Mouse (Mus musculus) ES-E14 (cell line): ENCODE measurements around the gene Tspyl1. TPM values are rescaled to one million over a fixed set of nuclear protein-coding genes. Genes with fewer than 3 reads are reported as not detected.

Experiments used
- DNase-seq: peaks from one replicate; pipeline ENCODE4 v3.0.0-alpha.2; 2013; ENCODE audit warnings: low read depth, low spot score
- H3K27ac ChIP-seq: 2 replicates; pipeline ENCODE4 v1.5.1; 2012; ENCODE audit warnings: low read depth, mild to moderate bottlenecking, low read length, moderate library complexity, mixed read lengths; ENCODE audit not compliant: poor library complexity, insufficient read depth, severe bottlenecking
- H3K36me3 ChIP-seq: 2 replicates; pipeline ENCODE4 v1.6.1; 2012; ENCODE audit warnings: mild to moderate bottlenecking, low read length, moderate library complexity, mixed read lengths; ENCODE audit not compliant: control insufficient read depth, poor library complexity, insufficient read depth, severe bottlenecking
- H3K4me1 ChIP-seq, 2 experiments: fragments of 150-350 bp in 1 of 2; sonication (generic) in 1 of 2; 2 replicates each; pipeline ENCODE4 v1.6.1; 2012; ENCODE audit warnings: low read length in 2 of 2, mild to moderate bottlenecking in 1 of 2, mixed read lengths in 1 of 2; ENCODE audit not compliant: control insufficient read depth in 2 of 2, insufficient read depth in 2 of 2, poor library complexity in 1 of 2
- H3K4me3 ChIP-seq, 2 experiments: fragments of 150-350 bp in 1 of 2; sonication (generic) in 1 of 2; 2 replicates each; pipeline ENCODE4 v1.5.1; 2012; ENCODE audit warnings: low read length in 2 of 2, low read depth in 1 of 2, mild to moderate bottlenecking in 1 of 2, mixed read lengths in 1 of 2; ENCODE audit not compliant: insufficient read depth in 1 of 2, poor library complexity in 1 of 2, severe bottlenecking in 1 of 2
- H3K9ac ChIP-seq: 2 replicates; pipeline ENCODE4 v1.6.1; 2012; ENCODE audit warnings: low read depth, mild to moderate bottlenecking, low read length, mixed read lengths; ENCODE audit not compliant: poor library complexity, insufficient read depth, severe bottlenecking
- H3K9me3 ChIP-seq: fragments of 150-350 bp; sonication (generic); 2 replicates; pipeline ENCODE4 v1.6.1; 2012; ENCODE audit warnings: low read depth, mild to moderate bottlenecking, low read length; ENCODE audit not compliant: control insufficient read depth, insufficient read depth
- CHD2 ChIP-seq: IDR thresholded peaks from 2 replicates; pipeline ENCODE4 v1.6.1; 2014; ENCODE audit warnings: mild to moderate bottlenecking, low read depth, low read length, inconsistent platforms
- HCFC1 ChIP-seq: IDR thresholded peaks from 2 replicates; pipeline ENCODE4 v1.6.1; 2012; ENCODE audit warnings: low read length, inconsistent platforms, borderline replicate concordance; ENCODE audit not compliant: insufficient read depth
- MAFK ChIP-seq: IDR thresholded peaks from 2 replicates; pipeline ENCODE4 v1.6.1; 2014; ENCODE audit warnings: mild to moderate bottlenecking, low read depth, low read length, inconsistent platforms; ENCODE audit not compliant: insufficient read depth
- ZC3H11A ChIP-seq: IDR thresholded peaks from 2 replicates; pipeline ENCODE4 v1.6.1; 2012; ENCODE audit warnings: low read depth, mild to moderate bottlenecking, inconsistent platforms, low read length, borderline replicate concordance
- ZNF384 ChIP-seq: IDR thresholded peaks from 2 replicates; pipeline ENCODE4 v1.6.1; 2012; ENCODE audit warnings: low read depth, low read length, inconsistent platforms
- in situ Hi-C, 2 experiments: fragments of 600-800 bp; cut with MboI; formaldehyde crosslinking; loops; one replicate each; pipeline ENCODE4 v1.15.1; 2025; ENCODE audit warnings: low sequenced_read_pairs in 2 of 2, inconsistent platforms in 1 of 2; ENCODE audit not compliant: unreplicated experiment in 2 of 2
- total RNA-seq: library from RNA; depleted of rRNA; stranded (reverse); fragments of 300-350 nt; gene quantifications from 2 replicates; pipeline ENCODE4 v1.2.3, GENCODE M21; 2012; rRNA removed

Tspyl1 gene
- total RNA-seq, 1 experiment: 20.9 TPM

DNA sequence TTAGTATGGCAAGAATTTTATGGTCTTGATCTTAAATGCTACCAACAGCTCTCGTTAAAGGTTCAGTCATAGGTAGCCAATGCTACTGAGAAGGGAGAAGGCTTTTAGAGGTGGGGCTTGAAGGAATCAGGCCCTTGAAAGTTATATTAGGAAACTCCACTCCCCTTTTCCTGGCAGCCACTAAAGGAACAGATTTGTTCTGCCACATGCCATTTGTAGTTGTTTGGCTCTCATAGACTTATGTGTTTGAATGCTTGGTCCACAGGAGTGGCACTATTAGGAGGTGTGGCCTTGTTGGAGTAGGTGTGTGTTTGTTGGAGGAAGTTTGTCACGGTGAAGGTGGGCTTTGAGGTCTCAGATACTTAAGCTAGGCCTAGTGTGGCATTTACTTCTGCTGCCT lies 38.8 kb downstream of the Tspyl1 start:
- H3K4me1 ChIP-seq: peaks cover 0 to 7% of the 10 kb centered on the region in 2 experiments; a peak in 1 of 4 replicates
- H3K9ac ChIP-seq: no peak overlapping the region
- in situ Hi-C loops: loop anchor here in 1 of 2 experiments (10.0 kb wide), 1 partner anchor 296 kb away; no protein-coding TSS in a partner anchor
- H3K4me3 ChIP-seq: no peak overlapping the region
- H3K9me3 ChIP-seq: no peaks in the 10 kb centered on the region
- no peak for DNase-seq
- TF ChIP-seq ZC3H11A: no peak
- TF ChIP-seq MAFK: no peak
- no peak overlapping the region for H3K27ac ChIP-seq
- H3K36me3 ChIP-seq: no peaks in the 10 kb centered on the region

DNA sequence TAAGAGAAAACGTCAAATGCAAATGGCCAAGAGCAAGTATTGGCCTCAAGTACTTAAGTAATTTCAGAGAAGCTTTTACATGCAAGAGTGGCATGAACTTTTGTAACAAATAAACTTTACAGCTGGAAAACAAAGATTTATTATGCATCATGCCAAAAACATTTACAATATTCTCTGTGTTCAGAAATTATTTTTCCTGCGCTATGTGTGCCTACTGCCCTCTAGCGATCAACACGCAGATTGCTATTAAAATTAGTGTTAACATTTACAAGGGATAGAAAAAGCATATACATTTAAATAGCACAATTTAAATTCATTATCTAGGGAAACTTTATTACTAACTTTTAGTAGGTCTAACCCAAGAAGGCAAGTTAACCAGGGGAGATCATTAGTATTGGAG lies 44.7 kb downstream of the Tspyl1 start:
- TF ChIP-seq CHD2 (no peak), MAFK (no peak), HCFC1 (no peak), ZC3H11A (peak; percentile 77)
- in situ Hi-C loops: loop anchor here (10.0 to 25.0 kb wide), 2 partner anchors 289 to 302 kb away; partner anchors contain the start of genes Calhm4 (in 1 of the 2) and Trappc3l (in 1 of the 2)
- no peak overlapping the region for H3K27ac ChIP-seq
- H3K36me3 ChIP-seq: no peaks in the 10 kb centered on the region
- DNase-seq: no peak
- H3K9ac ChIP-seq: no peak overlapping the region
- H3K4me3 ChIP-seq: no peak overlapping the region
- H3K9me3 ChIP-seq: no peaks in the 10 kb centered on the region
- no peaks in the 10 kb centered on the region for H3K4me1 ChIP-seq

DNA sequence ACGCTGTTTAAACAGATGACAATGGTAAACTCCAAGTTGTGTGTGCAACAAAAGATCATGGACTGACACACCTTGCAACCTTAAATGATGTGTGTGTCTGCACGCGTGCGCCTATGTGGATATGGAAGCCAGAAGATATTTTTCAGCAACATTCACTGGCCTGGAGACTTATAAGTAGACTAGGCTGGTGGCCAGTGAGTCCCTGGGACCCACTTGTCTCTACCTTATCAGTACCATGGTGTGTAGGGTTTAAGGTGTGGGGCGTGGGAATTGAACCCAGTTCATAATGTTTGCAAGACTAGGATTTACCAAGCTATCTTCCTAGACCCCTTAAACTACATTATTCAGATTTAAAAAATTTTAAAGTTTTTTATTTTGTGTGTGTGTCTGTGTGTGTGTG lies 45.2 kb downstream of the Tspyl1 start:
- in situ Hi-C loops: loop anchor here (10.0 to 25.0 kb wide), 2 partner anchors 290 to 302 kb away; partner anchors contain the start of genes Calhm4 (in 1 of the 2) and Trappc3l (in 1 of the 2)
- no peak for DNase-seq
- no peak for TF ChIP-seq MAFK
- TF ChIP-seq HCFC1: no peak
- TF ChIP-seq ZC3H11A: no peak
- no peak for TF ChIP-seq ZNF384
- no peak for TF ChIP-seq CHD2
- Histone ChIP-seq H3K36me3 (no peaks in the 10 kb centered on the region), H3K9ac (no peak overlapping the region), H3K4me1 (no peaks in the 10 kb centered on the region), H3K9me3 (no peaks in the 10 kb centered on the region), H3K27ac (no peak overlapping the region), H3K4me3 (no peak overlapping the region)

DNA sequence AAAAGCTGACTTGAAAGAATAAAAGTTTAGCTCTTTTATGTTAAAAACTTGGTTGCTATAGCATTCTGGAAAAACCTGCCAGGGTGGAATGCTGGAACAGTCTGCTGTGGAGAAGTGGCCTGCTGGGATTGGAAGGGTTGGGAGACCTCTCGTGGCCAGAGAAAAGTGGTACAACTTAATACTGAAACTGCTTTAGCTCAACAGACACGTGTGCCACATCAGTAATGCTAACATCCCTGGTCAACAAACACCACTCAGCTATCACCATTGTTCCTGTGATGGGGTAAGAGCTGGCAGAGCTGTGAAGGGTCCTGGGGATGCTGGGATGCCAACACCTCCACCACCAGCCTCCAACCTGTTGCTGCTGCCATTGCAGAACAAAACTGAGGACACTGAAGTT lies 46.3 kb downstream of the Tspyl1 start:
- Histone ChIP-seq H3K4me1 (no peaks in the 10 kb centered on the region), H3K27ac (no peak overlapping the region), H3K4me3 (no peak overlapping the region), H3K36me3 (no peaks in the 10 kb centered on the region), H3K9me3 (no peaks in the 10 kb centered on the region), H3K9ac (no peak overlapping the region)
- peak; percentile 40 for DNase-seq
- TF ChIP-seq ZC3H11A (peak; percentile 91), HCFC1 (no peak), ZNF384 (no peak)
- in situ Hi-C loops: loop anchor here (10.0 to 25.0 kb wide), 2 partner anchors 291 to 304 kb away; partner anchors contain the start of genes Calhm4 (in 1 of the 2) and Trappc3l (in 1 of the 2)

Other genes starting within 250 kb of the Tspyl1 start
- not detected in 2 replicates for gene Trappc3l, start 244.6 kb upstream of the Tspyl1 start, total RNA-seq
- gene Calhm4, start 237.9 kb upstream of the Tspyl1 start, total RNA-seq: 0.04 TPM in 1 of 2 replicates, not detected in the other
- gene Calhm5, start 185.7 kb upstream of the Tspyl1 start, total RNA-seq: 1.6 TPM in 2 replicates
- 2.1 and 2.3 TPM in 2 replicates for gene Calhm6, start 154.2 kb upstream of the Tspyl1 start, total RNA-seq
- gene Dse, start 74.5 kb upstream of the Tspyl1 start, total RNA-seq: 118 and 165 TPM in 2 replicates
- gene Tspyl4, start 15.3 kb downstream of the Tspyl1 start, total RNA-seq: 4.3 and 4.8 TPM in 2 replicates
- 0.09 and 0.21 TPM in 2 replicates for gene Col10a1, start 107.8 kb downstream of the Tspyl1 start, total RNA-seq
- gene Nt5dc1, start 136.4 kb downstream of the Tspyl1 start, total RNA-seq: 7.6 and 8.3 TPM in 2 replicates
- gene Frk, start 201.2 kb downstream of the Tspyl1 start, total RNA-seq: 0.85 and 1.7 TPM in 2 replicates